Mouse (Mus musculus) intestine, postnatal 0 days (tissue): ENCODE results near the gene C1rl. TPM values are rescaled to one million over a fixed set of nuclear protein-coding genes. Genes with fewer than 3 reads are reported as not detected.
A peak's percentile ranks its signal among the peaks of the same experiment; 100 is the strongest.

Source experiments
- ATAC-seq: fragments of 200-750 bp; cut with Nextera tagmentation; 2 replicates; pipeline ENCODE4 v1.8.0; 2017; ENCODE audit warnings: mild to moderate bottlenecking, moderate TSS enrichment, moderate library complexity
- H3K27ac ChIP-seq: fragments of 300-500 bp; sonication (generic); 2 replicates; pipeline ENCODE4 v1.5.1; 2014; ENCODE audit warnings: mild to moderate bottlenecking, low read depth, low read length, moderate library complexity
- H3K27me3 ChIP-seq: fragments of 300-500 bp; sonication (generic); replicated peaks from 2 replicates; pipeline ENCODE4 v1.6.1; 2014; ENCODE audit warnings: low read length, mixed read lengths; ENCODE audit not compliant: control insufficient read depth, insufficient read depth
- H3K36me3 ChIP-seq: fragments of 300-500 bp; sonication (generic); 2 replicates; pipeline ENCODE4 v1.6.1; 2014; ENCODE audit warnings: mild to moderate bottlenecking, moderate library complexity; ENCODE audit not compliant: control insufficient read depth, insufficient read depth
- H3K4me1 ChIP-seq: fragments of 300-500 bp; sonication (generic); replicated peaks from 2 replicates; pipeline ENCODE4 v1.6.1; 2014; ENCODE audit warnings: antibody characterized with exemption, low read length, mixed read lengths; ENCODE audit not compliant: control insufficient read depth, insufficient read depth
- H3K4me2 ChIP-seq: fragments of 300-500 bp; sonication (generic); replicated peaks from 2 replicates; pipeline ENCODE4 v1.6.1; 2014; ENCODE audit warnings: low read depth, mild to moderate bottlenecking, moderate library complexity
- H3K4me3 ChIP-seq: fragments of 300-500 bp; sonication (generic); 2 replicates; pipeline ENCODE4 v1.5.1; 2014; ENCODE audit warnings: low read depth, low read length
- H3K9ac ChIP-seq: fragments of 300-500 bp; sonication (generic); 2 replicates; pipeline ENCODE4 v1.6.1; 2014; ENCODE audit warnings: mild to moderate bottlenecking, low read depth, low read length
- H3K9me3 ChIP-seq: fragments of 300-500 bp; sonication (generic); 2 replicates; pipeline ENCODE4 v1.6.1; 2016; ENCODE audit warnings: mixed run types; ENCODE audit not compliant: control insufficient read depth
- CTCF ChIP-seq: sonication (generic); IDR thresholded peaks from 2 replicates; pipeline ENCODE4 v1.5.1; 2016; ENCODE audit warnings: low read depth, mild to moderate bottlenecking, control low read depth, antibody characterized with exemption, moderate library complexity
- WGBS: fragments of 180-500 bp; shearing (Covaris S2); extraction: QIAGEN DNeasy Blood & Tissue Kit; methylation state at CpG from one replicate; pipeline ENCODE4 v1.1.7; 2014; 5-methylcytosine and 5-hydroxymethylcytosine counted together
- polyA plus RNA-seq: library from polyadenylated mRNA; unstranded; fragments of >200 nt; fragmentation: Nextera tagmentation; extraction: Ambion mirVana; gene quantifications from 2 replicates; pipeline ENCODE4 v1.2.1, GENCODE M21; 2015

The C1rl gene
- polyA plus RNA-seq, 1 experiment from 2014 or later: 1.9 TPM

DNA sequence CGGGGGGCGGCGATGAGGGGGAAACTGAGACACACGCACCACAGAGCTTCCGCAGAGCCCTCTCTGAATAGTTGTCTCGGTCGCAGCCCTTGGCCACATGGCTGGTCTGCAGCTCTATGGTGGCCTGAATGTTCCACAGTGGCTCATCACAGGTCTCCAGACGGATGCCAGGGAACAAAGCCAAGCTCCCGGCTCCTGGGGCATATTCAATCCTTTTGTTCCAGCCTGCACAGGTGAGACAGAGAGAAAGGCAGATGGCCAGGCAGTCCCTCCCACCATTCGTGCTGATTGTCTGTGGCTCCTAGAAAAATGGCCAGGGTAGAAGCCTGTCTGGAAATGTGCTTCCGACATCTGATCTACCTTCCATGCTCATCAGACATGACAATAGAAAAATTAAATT is 34.4 kb upstream of the C1rl start:
- no peak overlapping the region for H3K9ac ChIP-seq
- no peaks in the 10 kb centered on the region for H3K4me1 ChIP-seq
- no peaks in the 10 kb centered on the region for H3K27me3 ChIP-seq
- H3K4me3 ChIP-seq: no peak overlapping the region
- H3K36me3 ChIP-seq: no peaks in the 10 kb centered on the region
- H3K4me2 ChIP-seq: no peak overlapping the region
- H3K9me3 ChIP-seq: no peaks in the 10 kb centered on the region
- no peak for TF ChIP-seq CTCF
- H3K27ac ChIP-seq: no peak overlapping the region
- 87% methylated on average over 11 of the region's 11 CpGs for WGBS
- ATAC-seq: no peak

GRCm38 (mm10) chr6:124459388-124459787 is 33.5 kb upstream of the C1rl start:
- Histone ChIP-seq H3K9me3 (no peaks in the 10 kb centered on the region), H3K4me3 (no peak overlapping the region), H3K27ac (no peak overlapping the region), H3K27me3 (no peaks in the 10 kb centered on the region), H3K4me1 (no peaks in the 10 kb centered on the region), H3K4me2 (no peak overlapping the region), H3K36me3 (no peaks in the 10 kb centered on the region), H3K9ac (no peak overlapping the region)
- no peak for ATAC-seq
- 88% methylated on average over 4 of the region's 4 CpGs for WGBS
- TF ChIP-seq CTCF: no peak

GRCm38 (mm10) chr6:124463881-124464291 is 29.0 kb upstream of the C1rl start:
- ATAC-seq: no peak
- Histone ChIP-seq H3K36me3 (no peaks in the 10 kb centered on the region), H3K27ac (no peak overlapping the region), H3K4me3 (no peak overlapping the region), H3K4me2 (no peak overlapping the region), H3K27me3 (no peaks in the 10 kb centered on the region), H3K9me3 (no peaks in the 10 kb centered on the region), H3K4me1 (0 out of 2 replicates have a peak, but pooled peaks cover 3% of the 10 kb centered on the region), H3K9ac (no peak overlapping the region)
- WGBS: 39% methylated on average over 8 of the region's 8 CpGs
- no peak for TF ChIP-seq CTCF

GRCm38 (mm10) chr6:124464305-124465271 is 28.3 kb upstream of the C1rl start, which contains the start of gene Clstn3:
Clstn3 (minus strand) TSS chr6:124464794.
- no peak for TF ChIP-seq CTCF
- Histone ChIP-seq H3K4me1 (0 out of 2 replicates have a peak, but pooled peaks cover 3% of the 10 kb centered on the region), H3K27me3 (no peaks in the 10 kb centered on the region), H3K27ac (no peak within 1 kb of the TSS), H3K4me2 (peak within 1 kb of the TSS; percentile 68), H3K9ac (0 out of 2 replicates have a peak within 1 kb of the TSS, but pooled peaks have one; percentile 2), H3K4me3 (peak within 1 kb of the TSS; percentile 38), H3K9me3 (no peaks in the 10 kb centered on the region), H3K36me3 (no peaks in the 10 kb centered on the region)
- peak; percentile 74 for ATAC-seq
- 10% methylated on average over 27 of the region's 27 CpGs for WGBS

DNA sequence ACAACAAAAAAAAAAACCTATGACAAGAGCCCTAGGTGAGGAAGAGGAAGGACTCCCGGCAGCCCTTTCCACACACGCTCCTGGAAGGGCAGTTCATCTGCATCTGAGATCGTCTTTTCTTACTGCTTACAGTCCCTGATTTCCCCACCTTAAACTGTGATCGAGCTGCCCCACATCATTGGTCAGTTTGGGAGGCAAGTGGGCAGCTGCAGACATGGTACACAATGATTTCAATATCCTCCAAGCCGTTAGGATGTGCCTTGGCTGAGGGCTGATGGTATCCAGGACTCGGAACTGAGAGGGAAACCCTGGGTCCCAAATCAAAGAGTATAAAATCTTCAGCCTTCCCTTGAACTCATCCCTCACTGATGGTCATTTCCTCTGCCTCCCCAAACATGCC is 27.6 kb upstream of the C1rl start:
- H3K4me3 ChIP-seq: no peak overlapping the region
- no peaks in the 10 kb centered on the region for H3K27me3 ChIP-seq
- no peak overlapping the region for H3K9ac ChIP-seq
- peak overlapping the region; percentile 68 for H3K4me2 ChIP-seq
- ATAC-seq: no peak
- TF ChIP-seq CTCF: no peak
- WGBS: 48% methylated on average over 6 of the region's 6 CpGs
- H3K9me3 ChIP-seq: no peaks in the 10 kb centered on the region
- no peaks in the 10 kb centered on the region for H3K36me3 ChIP-seq
- H3K4me1 ChIP-seq: 0 out of 2 replicates have a peak, but pooled peaks cover 3% of the 10 kb centered on the region
- no peak overlapping the region for H3K27ac ChIP-seq

DNA sequence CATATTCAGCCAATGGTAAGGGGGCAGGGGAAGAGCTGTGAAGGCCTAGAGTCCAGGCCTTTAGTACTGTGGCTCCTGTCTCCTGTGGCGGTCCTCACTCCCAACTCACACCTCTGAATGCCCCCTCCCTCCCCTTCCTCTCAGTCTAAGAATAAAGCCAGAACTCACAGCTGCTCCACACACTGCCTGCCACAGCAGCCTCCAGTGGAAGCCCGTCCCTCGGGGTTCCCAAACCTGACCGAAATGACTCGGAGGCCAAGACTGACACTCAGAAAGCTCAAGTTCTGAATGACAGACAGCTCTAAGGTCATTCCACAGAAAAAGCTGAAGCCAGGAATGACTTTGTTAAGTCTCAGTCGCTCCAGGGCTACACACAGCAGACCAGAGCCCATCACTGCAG is 27.2 kb upstream of the C1rl start:
- H3K9ac ChIP-seq: no peak overlapping the region
- H3K4me3 ChIP-seq: no peak overlapping the region
- ATAC-seq: no peak
- no peaks in the 10 kb centered on the region for H3K27me3 ChIP-seq
- 0 out of 2 replicates have a peak, but pooled peaks cover 3% of the 10 kb centered on the region for H3K4me1 ChIP-seq
- no peak for TF ChIP-seq CTCF
- no peaks in the 10 kb centered on the region for H3K9me3 ChIP-seq
- no peak overlapping the region for H3K4me2 ChIP-seq
- no peaks in the 10 kb centered on the region for H3K36me3 ChIP-seq
- H3K27ac ChIP-seq: no peak overlapping the region
- WGBS: 93% methylated on average over 6 of the region's 6 CpGs
